Mouse (Mus musculus) spleen, adult 2 months (tissue): ENCODE measurements around the gene Hmox2. TPM values are rescaled to one million over a fixed set of nuclear protein-coding genes. Genes with fewer than 3 reads are reported as not detected.
"Not testable (repeated sequence)": the region's sequence is repeated elsewhere in the genome, so short reads cannot be mapped to it uniquely, and the experiment has no call there.

Source experiments
- DNase-seq, 2 experiments: peaks; one replicate each; pipeline versions ENCODE4 v3.0.0 to v3.0.0-alpha.2; 2012 to 2021; ENCODE audit warnings: low spot score in 2 of 2, low read depth in 1 of 2
- H3K27ac ChIP-seq: fragments of 200-500 bp; 2 replicates; pipeline ENCODE4 v1.5.1; 2012; ENCODE audit warnings: low read length, inconsistent platforms; ENCODE audit not compliant: insufficient read depth
- H3K27me3 ChIP-seq: fragments of 200-500 bp; 2 replicates; pipeline ENCODE4 v1.6.1; 2012; ENCODE audit warnings: mild to moderate bottlenecking, moderate library complexity, low read length, inconsistent platforms; ENCODE audit not compliant: control insufficient read depth, insufficient read depth
- H3K36me3 ChIP-seq: fragments of 200-500 bp; 2 replicates; pipeline ENCODE4 v1.6.1; 2012; ENCODE audit warnings: mild to moderate bottlenecking, low read length, inconsistent platforms; ENCODE audit not compliant: control insufficient read depth, insufficient read depth
- H3K4me1 ChIP-seq: fragments of 200-500 bp; 2 replicates; pipeline ENCODE4 v1.6.1; 2011; ENCODE audit warnings: inconsistent platforms; ENCODE audit not compliant: control insufficient read depth, insufficient read depth, insufficient read length
- H3K4me3 ChIP-seq: fragments of 200-500 bp; 2 replicates; pipeline ENCODE4 v1.5.1; 2011; ENCODE audit warnings: mild to moderate bottlenecking, inconsistent platforms; ENCODE audit not compliant: insufficient read depth, insufficient read length; ENCODE audit errors: extremely low read depth
- CTCF ChIP-seq: fragments of 200-500 bp; IDR thresholded peaks from 2 replicates; pipeline ENCODE4 v1.5.1; 2011; ENCODE audit warnings: mild to moderate bottlenecking, inconsistent platforms; ENCODE audit not compliant: insufficient read depth, insufficient read length, insufficient replicate concordance; ENCODE audit errors: extremely low read depth
- POLR2A ChIP-seq: fragments of 200-500 bp; IDR thresholded peaks from 2 replicates; pipeline ENCODE4 v1.6.1; 2011; ENCODE audit warnings: low read depth, low read length, inconsistent platforms
- WGBS: fragments of 180-500 bp; shearing (Covaris S2); methylation state at CpG from one replicate; pipeline ENCODE4 v1.1.7; 2018; 5-methylcytosine and 5-hydroxymethylcytosine counted together
- polyA plus RNA-seq: library from polyadenylated mRNA; depleted of rRNA; stranded (reverse); fragments of >200 nt; gene quantifications from 2 replicates; pipeline ENCODE4 v1.2.3, GENCODE M21; 2012

Gene Hmox2
- polyA plus RNA-seq, 1 experiment = 19.8 TPM

GRCm38 (mm10) chr16:4683193-4683580 lies 43.0 kb upstream of the Hmox2 start:
- peak overlapping the region; percentile 75 for H3K27ac ChIP-seq
- DNase-seq = no peak
- peak overlapping the region; percentile 87 for H3K4me3 ChIP-seq
- H3K27me3 ChIP-seq = no peaks in the 10 kb centered on the region
- WGBS = 19% methylated on average over 9 of the region's 9 CpGs
- TF ChIP-seq POLR2A = no peak
- TF ChIP-seq CTCF = no peak
- H3K36me3 ChIP-seq = peaks cover 3% of the 10 kb centered on the region
- H3K4me1 ChIP-seq = peaks cover 2% of the 10 kb centered on the region; the same call in 1 of the 2 replicates

GRCm38 (mm10) chr16:4683581-4684456 lies 42.3 kb upstream of the Hmox2 start:
- H3K27ac ChIP-seq = peak overlapping the region; percentile 75
- H3K27me3 ChIP-seq = no peaks in the 10 kb centered on the region
- under 1% methylated on average over 54 of the region's 54 CpGs for WGBS
- peak; percentile 87 to 96 for DNase-seq
- peaks cover 3% of the 10 kb centered on the region for H3K36me3 ChIP-seq
- TF ChIP-seq POLR2A = peak; percentile 82
- TF ChIP-seq CTCF = no peak
- peaks cover 2% of the 10 kb centered on the region; the same call in 1 of the 2 replicates for H3K4me1 ChIP-seq
- peak overlapping the region; percentile 87 for H3K4me3 ChIP-seq

DNA sequence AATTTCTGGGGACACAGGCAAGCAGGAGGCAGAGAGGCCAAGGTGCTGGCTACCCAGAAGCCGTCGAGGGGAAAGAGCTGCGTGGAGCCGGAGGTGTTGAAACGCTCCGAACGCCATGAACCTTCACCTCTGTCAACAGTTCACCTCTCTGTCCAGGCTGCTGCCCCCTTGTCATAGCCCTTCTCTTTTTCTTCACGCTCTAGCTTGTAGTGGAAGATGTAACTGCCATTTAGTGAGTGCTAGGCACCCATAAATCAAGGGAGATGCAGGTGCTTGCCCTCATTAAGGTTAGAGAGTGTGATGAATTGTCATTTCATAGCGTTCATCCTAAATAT lies 41.7 kb upstream of the Hmox2 start:
- TF ChIP-seq CTCF = no peak
- no peak for TF ChIP-seq POLR2A
- Histone ChIP-seq H3K27ac (peak overlapping the region; percentile 48; the same call in 1 of the 2 replicates), H3K4me1 (peaks cover 2% of the 10 kb centered on the region; the same call in 1 of the 2 replicates), H3K4me3 (peak overlapping the region; percentile 87), H3K36me3 (peaks cover 3% of the 10 kb centered on the region), H3K27me3 (no peaks in the 10 kb centered on the region)
- DNase-seq = no peak
- WGBS = under 1% methylated on average over 9 of the region's 9 CpGs

GRCm38 (mm10) chr16:4689371-4689770 lies 36.8 kb upstream of the Hmox2 start:
- 97% methylated on average over 4 of the region's 4 CpGs for WGBS
- H3K4me1 ChIP-seq, H3K27me3 ChIP-seq, DNase-seq, H3K4me3 ChIP-seq, H3K27ac ChIP-seq: not testable (repeated sequence)
- H3K36me3 ChIP-seq = peaks cover 16% of the 10 kb centered on the region

DNA sequence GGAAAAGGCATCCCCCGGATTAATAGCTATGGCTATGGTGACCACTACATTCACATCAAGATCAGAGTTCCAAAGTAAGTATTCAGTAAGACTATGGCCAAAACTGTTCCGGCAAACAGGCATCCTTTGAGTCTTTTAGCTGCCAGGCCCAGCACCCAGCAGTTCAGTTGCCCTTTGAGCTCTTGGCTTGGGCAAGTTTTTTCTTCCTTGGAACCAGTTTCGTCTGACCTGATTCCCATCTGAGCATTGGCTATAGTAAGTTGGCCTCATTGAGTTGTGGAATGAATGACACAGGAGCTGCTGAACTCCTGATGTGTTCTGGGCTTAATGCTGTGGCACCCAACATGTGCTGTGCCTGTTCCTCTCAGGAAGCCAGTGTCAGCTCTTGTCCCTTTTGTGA lies 24.9 kb upstream of the Hmox2 start:
- DNase-seq = no peak
- Histone ChIP-seq H3K4me1 (no peaks in the 10 kb centered on the region), H3K36me3 (peaks cover 53% of the 10 kb centered on the region), H3K27ac (no peak overlapping the region), H3K4me3 (no peak overlapping the region), H3K27me3 (no peaks in the 10 kb centered on the region)
- no peak for TF ChIP-seq POLR2A
- no peak for TF ChIP-seq CTCF
- WGBS = 95% methylated on average over 3 of the region's 3 CpGs

GRCm38 (mm10) chr16:4702646-4703045 lies 23.5 kb upstream of the Hmox2 start:
- no peak for TF ChIP-seq CTCF
- no peak for TF ChIP-seq POLR2A
- H3K36me3 ChIP-seq = peaks cover 58% of the 10 kb centered on the region
- no peak overlapping the region for H3K27ac ChIP-seq
- H3K4me3 ChIP-seq = no peak overlapping the region
- no peaks in the 10 kb centered on the region for H3K27me3 ChIP-seq
- 82% methylated on average over 1 of the region's 1 CpGs for WGBS
- no peaks in the 10 kb centered on the region for H3K4me1 ChIP-seq
- DNase-seq = no peak

- DNase-seq = no peak
- no peak for TF ChIP-seq CTCF
- TF ChIP-seq POLR2A = no peak
- no peak overlapping the region for H3K27ac ChIP-seq
- H3K4me3 ChIP-seq = no peak overlapping the region
- 86% methylated on average over 4 of the region's 4 CpGs for WGBS
- no peaks in the 10 kb centered on the region for H3K27me3 ChIP-seq
- H3K36me3 ChIP-seq = peaks cover 50% of the 10 kb centered on the region
- H3K4me1 ChIP-seq = no peaks in the 10 kb centered on the region
These were observed 20.6 kb upstream of the Hmox2 start for GRCm38 (mm10) chr16:4705541-4705940.
